Mouse (Mus musculus) forebrain, postnatal 0 days (tissue): ENCODE results near the gene Slc15a5. TPM values are rescaled to one million over a fixed set of nuclear protein-coding genes. Genes with fewer than 3 reads are reported as not detected.

Experiments
- ATAC-seq: fragments of 200-750 bp; cut with Nextera tagmentation; 2 replicates; pipeline ENCODE4 v1.8.0; 2017; ENCODE audit warnings: mild to moderate bottlenecking, moderate library complexity
- DNase-seq: peaks from one replicate; pipeline ENCODE4 v3.0.0-alpha.2; 2015
- H3K27ac ChIP-seq: fragments of 300-500 bp; sonication (generic); 2 replicates; pipeline ENCODE4 v1.5.1; 2014; ENCODE audit warnings: low read depth, mild to moderate bottlenecking, antibody characterized with exemption, low read length, moderate library complexity, mixed read lengths
- H3K27me3 ChIP-seq: fragments of 300-500 bp; sonication (generic); 2 replicates; pipeline ENCODE4 v1.6.1; 2014; ENCODE audit warnings: mild to moderate bottlenecking, low read length, mixed read lengths; ENCODE audit not compliant: insufficient read depth
- H3K36me3 ChIP-seq: fragments of 300-500 bp; sonication (generic); 2 replicates; pipeline ENCODE4 v1.6.1; 2014; ENCODE audit warnings: mild to moderate bottlenecking, moderate library complexity; ENCODE audit not compliant: insufficient read depth
- H3K4me1 ChIP-seq: fragments of 300-500 bp; sonication (generic); 2 replicates; pipeline ENCODE4 v1.6.1; 2014; ENCODE audit warnings: antibody characterized with exemption; ENCODE audit not compliant: insufficient read depth
- H3K4me2 ChIP-seq: fragments of 300-500 bp; sonication (generic); 2 replicates; pipeline ENCODE4 v1.6.1; 2014; ENCODE audit warnings: low read depth, mild to moderate bottlenecking, moderate library complexity
- H3K4me3 ChIP-seq: fragments of 300-500 bp; sonication (generic); 2 replicates; pipeline ENCODE4 v1.5.1; 2014; ENCODE audit warnings: low read depth, low read length, mixed read lengths
- H3K9ac ChIP-seq: fragments of 300-500 bp; sonication (generic); 2 replicates; pipeline ENCODE4 v1.6.1; 2014; ENCODE audit warnings: mild to moderate bottlenecking
- H3K9me3 ChIP-seq: fragments of 300-500 bp; sonication (generic); 2 replicates; pipeline ENCODE4 v1.6.1; 2016; ENCODE audit warnings: low read length
- CTCF ChIP-seq: sonication (generic); IDR thresholded peaks from 2 replicates; pipeline ENCODE4 v1.5.1; 2016; ENCODE audit warnings: antibody characterized with exemption, control low read depth, low read depth
- WGBS: fragments of 180-500 bp; shearing (Covaris S2); extraction: QIAGEN DNeasy Blood & Tissue Kit; methylation state at CpG from one replicate; pipeline ENCODE4 v1.1.7; 2014; 5-methylcytosine and 5-hydroxymethylcytosine counted together
- polyA plus RNA-seq: library from polyadenylated mRNA; unstranded; fragments of >200 nt; fragmentation: Nextera tagmentation; extraction: Ambion mirVana; gene quantifications from 2 replicates; pipeline ENCODE4 v1.2.1, GENCODE M21; 2015
- total RNA-seq: library from RNA; depleted of rRNA; stranded (reverse); fragments of >200 nt; gene quantifications from 2 replicates; pipeline ENCODE4 v1.2.3, GENCODE M21; 2014

The Slc15a5 gene
- total and polyA plus RNA-seq, 2 experiments from 2014 or later: 0.10 to 0.11 TPM

- Histone ChIP-seq H3K27me3 (no peaks in the 10 kb centered on the region), H3K4me3 (no peak overlapping the region), H3K36me3 (no peaks in the 10 kb centered on the region), H3K9ac (no peak overlapping the region), H3K4me1 (no peaks in the 10 kb centered on the region), H3K4me2 (no peak overlapping the region), H3K9me3 (no peaks in the 10 kb centered on the region), H3K27ac (no peak overlapping the region)
- 91% methylated on average over 2 of the region's 2 CpGs for WGBS
- no peak for ATAC-seq
- TF ChIP-seq CTCF: no peak
- DNase-seq: no peak
Measured at GRCm38 (mm10) chr6:138073540-138073939, 6.2 kb downstream of the Slc15a5 start.

GRCm38 (mm10) chr6:138072963-138073339 lies 6.8 kb downstream of the Slc15a5 start:
- H3K9ac ChIP-seq: no peak overlapping the region
- H3K27me3 ChIP-seq: no peaks in the 10 kb centered on the region
- no peak for TF ChIP-seq CTCF
- ATAC-seq: peak; percentile 45
- no peak overlapping the region for H3K4me3 ChIP-seq
- H3K36me3 ChIP-seq: no peaks in the 10 kb centered on the region
- 63% methylated on average over 8 of the region's 8 CpGs for WGBS
- no peak overlapping the region for H3K27ac ChIP-seq
- no peak overlapping the region for H3K4me2 ChIP-seq
- DNase-seq: no peak
- H3K9me3 ChIP-seq: no peaks in the 10 kb centered on the region
- no peaks in the 10 kb centered on the region for H3K4me1 ChIP-seq

- H3K9ac ChIP-seq: no peak overlapping the region
- 72% methylated on average over 5 of the region's 5 CpGs for WGBS
- no peak overlapping the region for H3K4me3 ChIP-seq
- no peak for DNase-seq
- H3K4me1 ChIP-seq: no peaks in the 10 kb centered on the region
- H3K9me3 ChIP-seq: no peaks in the 10 kb centered on the region
- no peak overlapping the region for H3K4me2 ChIP-seq
- H3K27me3 ChIP-seq: no peaks in the 10 kb centered on the region
- H3K36me3 ChIP-seq: no peaks in the 10 kb centered on the region
- ATAC-seq: no peak
- no peak overlapping the region for H3K27ac ChIP-seq
- TF ChIP-seq CTCF: no peak
Measured at GRCm38 (mm10) chr6:138072110-138072962, 7.4 kb downstream of the Slc15a5 start.

GRCm38 (mm10) chr6:138071505-138072107 lies 8.1 kb downstream of the Slc15a5 start:
- Histone ChIP-seq H3K4me1 (no peaks in the 10 kb centered on the region), H3K36me3 (no peaks in the 10 kb centered on the region), H3K27me3 (no peaks in the 10 kb centered on the region), H3K27ac (no peak overlapping the region), H3K4me2 (no peak overlapping the region), H3K4me3 (no peak overlapping the region), H3K9me3 (no peaks in the 10 kb centered on the region), H3K9ac (no peak overlapping the region)
- DNase-seq (no peak), ATAC-seq (no peak)
- no peak for TF ChIP-seq CTCF
- 34% methylated on average over 4 of the region's 4 CpGs for WGBS

GRCm38 (mm10) chr6:138070720-138071504 lies 8.8 kb downstream of the Slc15a5 start:
- Histone ChIP-seq H3K27me3 (no peaks in the 10 kb centered on the region), H3K4me1 (no peaks in the 10 kb centered on the region), H3K4me3 (no peak overlapping the region), H3K4me2 (no peak overlapping the region), H3K36me3 (no peaks in the 10 kb centered on the region), H3K9me3 (no peaks in the 10 kb centered on the region), H3K27ac (no peak overlapping the region), H3K9ac (no peak overlapping the region)
- ATAC-seq (no peak), DNase-seq (no peak)
- WGBS: 34% methylated on average over 13 of the region's 13 CpGs
- TF ChIP-seq CTCF: no peak

GRCm38 (mm10) chr6:138069921-138070320 lies 9.8 kb downstream of the Slc15a5 start:
- no peaks in the 10 kb centered on the region for H3K9me3 ChIP-seq
- no peak overlapping the region for H3K4me2 ChIP-seq
- no peak for TF ChIP-seq CTCF
- H3K27ac ChIP-seq: no peak overlapping the region
- DNase-seq: peak; percentile 60
- WGBS: 74% methylated on average over 10 of the region's 10 CpGs
- no peaks in the 10 kb centered on the region for H3K36me3 ChIP-seq
- H3K27me3 ChIP-seq: no peaks in the 10 kb centered on the region
- peak; percentile 73 for ATAC-seq
- no peaks in the 10 kb centered on the region for H3K4me1 ChIP-seq
- H3K9ac ChIP-seq: no peak overlapping the region
- H3K4me3 ChIP-seq: no peak overlapping the region
